Mouse (Mus musculus): ENCODE measurements around the gene Chl1. TPM values are rescaled to one million over a fixed set of nuclear protein-coding genes. Genes with fewer than 3 reads are reported as not detected.

Chl1 gene
- total and polyA plus RNA-seq, 3 experiments = not detected

DNA sequence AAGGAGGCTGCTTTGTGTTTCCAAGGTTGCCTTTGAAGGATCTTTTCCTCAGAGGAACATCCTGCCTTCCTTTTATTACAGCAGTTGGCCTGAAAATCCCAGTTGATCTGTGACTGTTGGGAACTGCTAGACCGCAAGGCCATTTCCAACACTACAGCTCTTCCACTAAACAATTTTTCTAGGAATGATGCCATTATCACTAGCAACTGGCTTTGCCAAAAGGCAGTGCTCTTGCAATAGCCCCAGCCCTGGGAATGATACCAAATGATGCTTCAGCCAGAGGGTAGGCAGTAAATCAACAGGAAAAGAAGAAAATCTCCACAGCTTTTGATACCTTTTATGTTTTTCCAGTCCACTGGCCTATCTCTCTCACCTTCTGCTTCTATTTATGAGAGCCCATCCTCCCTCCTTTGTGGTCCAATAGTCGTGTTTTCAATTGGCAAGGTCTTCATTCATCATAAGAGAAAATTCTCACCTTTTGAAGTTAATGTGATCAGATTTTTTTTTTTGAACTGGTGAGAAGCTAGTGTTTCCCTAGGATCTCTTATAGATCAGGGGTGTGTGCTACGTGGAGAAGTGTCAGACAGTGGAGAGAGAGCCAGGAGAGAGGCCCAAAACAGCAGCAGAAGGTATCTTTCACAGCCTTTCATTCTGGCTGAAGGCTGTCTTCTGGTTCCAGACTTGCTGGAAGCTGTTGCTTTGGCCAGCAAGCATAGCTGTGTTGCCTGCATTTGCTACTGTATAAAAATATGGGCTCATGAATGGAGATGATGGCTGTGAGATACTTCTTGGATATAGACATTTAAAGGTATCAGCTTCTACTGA, 2.4 kb upstream of the Chl1 start:
- Histone ChIP-seq H3K27ac (ENCODE audit: insufficient read depth, low read depth) (no peak overlapping the region), H3K36me3 (replicated peaks in 1 of 2; ENCODE audit: control insufficient read depth in 1 of 2, insufficient read depth in 1 of 2, low read length in 1 of 2) (no peaks in the 10 kb centered on the region), H3K4me1 (ENCODE audit: control insufficient read depth in 1 of 2, insufficient read depth in 2 of 2) (no peaks in the 10 kb centered on the region), H3K4me2 (ENCODE audit: insufficient read depth, low read depth, poor library complexity, severe bottlenecking) (no peak overlapping the region), H3K4me3 (replicated peaks in 1 of 3; ENCODE audit: low read depth in 2 of 3, low read length in 2 of 3, poor library complexity in 1 of 3) (no peak overlapping the region), H3K9me3 (replicated peaks; ENCODE audit: low read length) (peaks cover 56% of the 10 kb centered on the region), H3K79me2 (replicated peaks; ENCODE audit: control insufficient read depth, extremely low read depth, insufficient read depth, poor library complexity, severe bottlenecking) (no peaks in the 10 kb centered on the region), H3K27me3 (replicated peaks) (no peaks in the 10 kb centered on the region), H3K9ac (ENCODE audit: insufficient read depth, low read depth) (no peak overlapping the region)
- TF ChIP-seq EP300 (IDR thresholded peaks at IDR 0.05; ENCODE audit: low read length) (no peak), SMC3 (IDR thresholded peaks at IDR 0.05; ENCODE audit: low read depth, low read length) (no peak), ZC3H11A (IDR thresholded peaks at IDR 0.05; ENCODE audit: low read depth, low read length) (no peak), ELF1 (IDR thresholded peaks at IDR 0.05; ENCODE audit: low read depth, low read length) (no peak), CHD2 (IDR thresholded peaks at IDR 0.05; ENCODE audit: low read length) (no peak), IRF4 (IDR thresholded peaks at IDR 0.05; ENCODE audit: low read depth, low read length) (no peak), TCF12 (IDR thresholded peaks at IDR 0.05; ENCODE audit: low read depth, low read length) (no peak), ZNF384 (IDR thresholded peaks at IDR 0.05; ENCODE audit: low read depth, low read length) (no peak), JUND (conservative IDR thresholded peaks at IDR 0.05; ENCODE audit: low read depth, low read length) (no peak), POLR2A (IDR thresholded peaks at IDR 0.05; ENCODE audit: low read depth, low read length) (no peak), ZMIZ1 (IDR thresholded peaks at IDR 0.05; ENCODE audit: low read depth, low read length) (no peak), MEF2A (IDR thresholded peaks at IDR 0.05; ENCODE audit: borderline replicate concordance, low read depth, low read length) (no peak), KAT2A (IDR thresholded peaks at IDR 0.05; ENCODE audit: insufficient replicate concordance, low read length) (no peak), ETS1 (conservative IDR thresholded peaks at IDR 0.05; ENCODE audit: low read depth, low read length) (no peak), MAFK (IDR thresholded peaks at IDR 0.05; ENCODE audit: insufficient replicate concordance, low read length) (no peak)
- in situ Hi-C loops (cut with MboI; ENCODE audit: low pct_ligation_motif_present, low pct_unique_long_range_greater_than_20kb, low sequenced_read_pairs) = no loop called here
- DNase-seq (ENCODE audit: extremely low read depth) = no peak
- dilution Hi-C loops (cut with MboI; ENCODE audit: extremely low pct_ligation_motif_present, extremely low pct_unique_long_range_greater_than_20kb, low sequenced_read_pairs) = no loop called here

DNA sequence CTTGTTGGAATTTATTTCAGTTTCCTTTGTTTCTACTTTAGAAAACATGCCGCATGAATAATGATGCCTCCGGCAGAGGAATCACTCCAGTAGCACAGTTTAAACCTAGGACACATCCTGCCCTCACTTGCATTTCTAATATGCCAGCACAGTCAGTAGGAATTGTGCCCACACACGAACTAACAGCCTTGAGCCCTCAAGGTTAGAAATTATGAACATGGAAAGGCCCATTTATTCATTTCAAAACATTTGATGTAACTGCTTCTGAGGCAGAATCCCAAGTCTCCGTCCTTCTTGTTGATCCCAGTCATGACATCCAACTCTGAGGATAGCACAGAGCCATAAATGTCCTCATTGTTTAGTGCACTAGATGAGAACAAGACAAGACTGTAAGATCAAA, 790 bp upstream of the Chl1 start:
- H3K36me3 ChIP-seq (replicated peaks in 1 of 2; ENCODE audit: control insufficient read depth in 1 of 2, insufficient read depth in 1 of 2, low read length in 1 of 2) = no peaks in the 10 kb centered on the region
- TF ChIP-seq GABPA (IDR thresholded peaks at IDR 0.05; ENCODE audit: insufficient replicate concordance, low read depth, low read length) = no peak
- TF ChIP-seq USF2 (conservative IDR thresholded peaks at IDR 0.05; ENCODE audit: low read depth, low read length) = no peak
- no peak for TF ChIP-seq ZC3H11A (IDR thresholded peaks at IDR 0.05; ENCODE audit: low read depth, low read length)
- no peak overlapping the region for H3K4me3 ChIP-seq (replicated peaks in 1 of 3; ENCODE audit: low read depth in 2 of 3, low read length in 2 of 3, poor library complexity in 1 of 3)
- no peak overlapping the region for H3K9ac ChIP-seq (ENCODE audit: insufficient read depth, low read depth)
- H3K4me1 ChIP-seq (ENCODE audit: control insufficient read depth in 1 of 2, insufficient read depth in 2 of 2) = no peaks in the 10 kb centered on the region
- no peak overlapping the region for H3K27ac ChIP-seq (ENCODE audit: insufficient read depth, low read depth)
- H3K79me2 ChIP-seq (replicated peaks; ENCODE audit: control insufficient read depth, extremely low read depth, insufficient read depth, poor library complexity, severe bottlenecking) = no peaks in the 10 kb centered on the region
- DNase-seq (ENCODE audit: extremely low read depth) = no peak
- in situ Hi-C loops (cut with MboI; ENCODE audit: low pct_ligation_motif_present, low pct_unique_long_range_greater_than_20kb, low sequenced_read_pairs) (no loop called here), dilution Hi-C loops (cut with MboI; ENCODE audit: extremely low pct_ligation_motif_present, extremely low pct_unique_long_range_greater_than_20kb, low sequenced_read_pairs) (no loop called here)
- H3K27me3 ChIP-seq (replicated peaks) = no peaks in the 10 kb centered on the region
- peaks cover 59% of the 10 kb centered on the region for H3K9me3 ChIP-seq (replicated peaks; ENCODE audit: low read length)
- no peak overlapping the region for H3K4me2 ChIP-seq (ENCODE audit: insufficient read depth, low read depth, poor library complexity, severe bottlenecking)

Measured in CH12.LX (cell line).